Mouse (Mus musculus): ENCODE results near the gene Prkce. TPM values are rescaled to one million over a fixed set of nuclear protein-coding genes. Genes with fewer than 3 reads are reported as not detected.

Gene Prkce
- polyA plus RNA-seq, 1 experiment from 2014 or later = 4.4 TPM

DNA sequence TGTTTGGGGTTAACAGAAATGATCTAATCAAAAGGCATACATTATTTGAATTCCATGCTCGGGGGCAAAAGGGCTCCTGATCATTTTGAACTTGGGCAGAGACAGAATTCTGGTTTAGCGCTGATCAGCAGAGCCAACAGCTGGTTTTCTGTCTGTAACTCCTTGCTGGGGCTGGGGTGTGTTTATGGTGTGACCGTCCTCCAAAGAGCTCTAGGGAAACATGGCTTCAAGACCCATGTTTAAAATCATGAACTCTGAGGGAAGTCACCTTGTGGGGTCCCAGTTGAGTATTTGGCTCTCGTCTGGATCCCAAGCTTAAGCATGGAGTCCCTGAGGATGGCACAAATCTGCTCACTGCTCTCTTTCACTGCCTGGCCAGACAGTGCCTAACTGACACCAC, 183.7 kb downstream of the Prkce start:
- no peak for ATAC-seq (ENCODE audit: insufficient read depth, low FRiP score)
- 54% methylated on average over 4 of the region's 4 CpGs for WGBS
- H3K4me2 ChIP-seq (ENCODE audit: low read depth, low read length) = 0 out of 2 replicates have a peak overlapping the region, but pooled peaks have one; percentile 32
- H3K4me3 ChIP-seq (replicated peaks; ENCODE audit: low read length) = no peak overlapping the region
- peaks cover 18% of the 10 kb centered on the region for H3K4me1 ChIP-seq (ENCODE audit: control insufficient read depth, insufficient read depth, low read length)
- H3K27ac ChIP-seq (ENCODE audit: low read length) = peak overlapping the region; percentile 78
- H3K9me3 ChIP-seq (replicated peaks; ENCODE audit: control insufficient read depth, low read length) = no peaks in the 10 kb centered on the region
- no peak overlapping the region for H3K9ac ChIP-seq (ENCODE audit: low read length)
- H3K27me3 ChIP-seq (ENCODE audit: control insufficient read depth, insufficient read depth, low read length) = no peaks in the 10 kb centered on the region
- H3K36me3 ChIP-seq (ENCODE audit: control insufficient read depth, insufficient read depth, low read length) = no peaks in the 10 kb centered on the region

DNA sequence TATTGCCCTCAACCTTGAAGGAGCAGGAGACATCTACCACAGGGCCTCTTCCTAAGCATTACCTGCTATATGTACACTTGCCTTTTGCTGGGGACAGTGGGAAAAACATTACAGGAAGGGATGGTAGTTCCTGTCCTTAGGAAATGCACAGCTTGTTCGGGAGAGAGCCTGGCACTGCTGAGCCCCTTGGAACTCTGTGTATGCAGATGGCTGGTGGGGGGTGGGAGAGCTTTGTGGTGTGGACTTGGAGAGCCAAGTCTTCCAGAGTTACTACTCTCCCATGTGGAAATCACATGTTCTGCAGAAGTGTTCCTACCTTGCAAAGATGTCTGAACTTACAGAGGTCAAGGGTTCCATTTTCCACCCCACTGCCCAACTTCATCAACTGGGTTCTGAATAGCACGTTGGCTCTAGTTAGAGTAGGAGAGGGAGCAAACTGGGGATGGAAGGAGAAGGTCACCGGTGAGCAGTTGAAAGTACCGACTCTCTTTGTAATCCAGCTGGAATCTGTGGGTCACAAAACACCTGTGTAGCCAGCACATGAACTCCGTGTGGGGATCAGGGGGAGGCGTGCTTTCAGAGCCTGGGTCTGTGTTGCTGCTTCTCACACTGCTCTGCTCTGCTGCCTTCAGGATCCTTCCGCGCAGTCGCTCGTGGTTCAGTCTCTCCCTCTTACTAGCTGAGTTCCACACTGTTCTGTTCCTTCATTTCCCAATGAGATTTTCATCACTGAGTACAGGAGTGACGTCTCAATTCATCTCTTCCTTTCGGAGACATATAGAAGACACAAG, 184.9 kb downstream of the Prkce start:
- ATAC-seq (ENCODE audit: insufficient read depth, low FRiP score) = no peak
- Histone ChIP-seq H3K27ac (ENCODE audit: low read length) (no peak overlapping the region), H3K36me3 (ENCODE audit: control insufficient read depth, insufficient read depth, low read length) (no peaks in the 10 kb centered on the region), H3K27me3 (ENCODE audit: control insufficient read depth, insufficient read depth, low read length) (no peaks in the 10 kb centered on the region), H3K9ac (ENCODE audit: low read length) (no peak overlapping the region), H3K4me2 (ENCODE audit: low read depth, low read length) (no peak overlapping the region), H3K4me1 (ENCODE audit: control insufficient read depth, insufficient read depth, low read length) (peaks cover 18% of the 10 kb centered on the region), H3K4me3 (replicated peaks; ENCODE audit: low read length) (no peak overlapping the region), H3K9me3 (replicated peaks; ENCODE audit: control insufficient read depth, low read length) (no peaks in the 10 kb centered on the region)
- 78% methylated on average over 12 of the region's 12 CpGs for WGBS

DNA sequence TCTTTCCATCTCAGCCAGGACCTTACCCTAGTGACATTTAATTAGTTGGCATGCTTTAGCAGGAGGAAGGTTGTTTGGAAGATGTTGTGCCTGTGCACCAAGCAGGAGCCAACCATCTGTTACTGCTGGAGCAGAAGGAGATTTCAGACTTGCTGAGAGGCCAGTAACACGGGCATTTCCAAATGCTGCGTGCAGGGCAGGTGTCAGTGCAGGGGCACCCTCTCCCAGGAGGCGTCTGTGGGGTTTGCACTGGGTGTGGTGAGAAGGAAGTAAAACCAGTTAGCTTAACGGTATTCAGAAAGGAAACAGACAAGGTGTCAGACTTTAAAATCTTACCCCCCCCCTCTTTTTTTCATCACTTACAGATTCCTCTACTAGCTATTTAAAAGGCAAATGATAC, 186.1 kb downstream of the Prkce start:
- no peak overlapping the region for H3K4me2 ChIP-seq (ENCODE audit: low read depth, low read length)
- no peaks in the 10 kb centered on the region for H3K27me3 ChIP-seq (ENCODE audit: control insufficient read depth, insufficient read depth, low read length)
- WGBS = 44% methylated on average over 4 of the region's 4 CpGs
- H3K4me3 ChIP-seq (replicated peaks; ENCODE audit: low read length) = no peak overlapping the region
- no peaks in the 10 kb centered on the region for H3K36me3 ChIP-seq (ENCODE audit: control insufficient read depth, insufficient read depth, low read length)
- H3K9ac ChIP-seq (ENCODE audit: low read length) = no peak overlapping the region
- no peak for ATAC-seq (ENCODE audit: insufficient read depth, low FRiP score)
- peaks cover 22% of the 10 kb centered on the region for H3K4me1 ChIP-seq (ENCODE audit: control insufficient read depth, insufficient read depth, low read length)
- no peak overlapping the region for H3K27ac ChIP-seq (ENCODE audit: low read length)
- no peaks in the 10 kb centered on the region for H3K9me3 ChIP-seq (replicated peaks; ENCODE audit: control insufficient read depth, low read length)

DNA sequence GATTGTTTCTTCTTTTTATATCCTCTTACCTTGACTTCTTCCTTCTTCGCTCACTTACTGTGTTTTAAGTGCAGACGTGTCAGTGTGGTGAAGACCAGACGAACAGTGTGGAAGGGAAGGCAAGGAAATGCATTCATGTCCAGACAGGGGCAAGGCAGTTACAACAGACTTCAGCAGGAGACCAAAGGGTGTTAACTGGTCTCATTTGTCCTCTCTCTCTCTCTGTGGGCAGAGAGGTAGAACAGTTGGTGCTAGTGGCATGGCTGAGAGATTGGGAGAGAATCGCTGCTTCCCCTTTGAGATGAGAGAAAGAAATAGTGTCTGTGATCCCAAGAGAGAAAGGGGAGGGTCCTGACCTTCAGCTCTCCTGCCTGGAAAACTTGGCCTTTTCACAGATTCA, 186.5 kb downstream of the Prkce start:
- WGBS = 70% methylated on average over 4 of the region's 4 CpGs
- no peak for ATAC-seq (ENCODE audit: insufficient read depth, low FRiP score)
- Histone ChIP-seq H3K4me3 (replicated peaks; ENCODE audit: low read length) (no peak overlapping the region), H3K27ac (ENCODE audit: low read length) (no peak overlapping the region), H3K4me1 (ENCODE audit: control insufficient read depth, insufficient read depth, low read length) (peaks cover 25% of the 10 kb centered on the region), H3K36me3 (ENCODE audit: control insufficient read depth, insufficient read depth, low read length) (no peaks in the 10 kb centered on the region), H3K9me3 (replicated peaks; ENCODE audit: control insufficient read depth, low read length) (no peaks in the 10 kb centered on the region), H3K4me2 (ENCODE audit: low read depth, low read length) (no peak overlapping the region), H3K9ac (ENCODE audit: low read length) (no peak overlapping the region), H3K27me3 (ENCODE audit: control insufficient read depth, insufficient read depth, low read length) (no peaks in the 10 kb centered on the region)

DNA sequence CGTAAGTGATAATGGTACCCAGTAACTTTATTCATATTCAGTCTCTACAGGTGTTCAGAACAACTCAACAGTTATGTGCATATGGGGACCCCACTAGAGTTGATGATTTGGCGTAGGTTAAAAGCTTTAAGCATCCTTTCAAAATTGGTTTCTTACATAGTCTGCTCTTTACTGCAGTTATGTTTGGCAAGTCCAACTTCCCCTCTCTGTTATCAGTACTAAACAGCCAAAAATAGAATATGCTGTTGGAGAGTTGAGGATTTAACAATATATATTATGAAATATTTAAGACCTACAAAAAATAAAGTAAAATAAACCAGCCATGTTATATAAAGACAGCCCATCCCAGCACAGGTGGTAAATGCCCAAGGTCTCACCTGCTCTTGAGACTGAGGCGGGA, 187.3 kb downstream of the Prkce start:
- 86% methylated on average over 3 of the region's 3 CpGs for WGBS
- Histone ChIP-seq H3K36me3 (ENCODE audit: control insufficient read depth, insufficient read depth, low read length) (no peaks in the 10 kb centered on the region), H3K4me2 (ENCODE audit: low read depth, low read length) (no peak overlapping the region), H3K27ac (ENCODE audit: low read length) (no peak overlapping the region), H3K4me1 (ENCODE audit: control insufficient read depth, insufficient read depth, low read length) (peaks cover 25% of the 10 kb centered on the region), H3K9ac (ENCODE audit: low read length) (no peak overlapping the region), H3K9me3 (replicated peaks; ENCODE audit: control insufficient read depth, low read length) (no peaks in the 10 kb centered on the region), H3K4me3 (replicated peaks; ENCODE audit: low read length) (no peak overlapping the region), H3K27me3 (ENCODE audit: control insufficient read depth, insufficient read depth, low read length) (no peaks in the 10 kb centered on the region)
- no peak for ATAC-seq (ENCODE audit: insufficient read depth, low FRiP score)

DNA sequence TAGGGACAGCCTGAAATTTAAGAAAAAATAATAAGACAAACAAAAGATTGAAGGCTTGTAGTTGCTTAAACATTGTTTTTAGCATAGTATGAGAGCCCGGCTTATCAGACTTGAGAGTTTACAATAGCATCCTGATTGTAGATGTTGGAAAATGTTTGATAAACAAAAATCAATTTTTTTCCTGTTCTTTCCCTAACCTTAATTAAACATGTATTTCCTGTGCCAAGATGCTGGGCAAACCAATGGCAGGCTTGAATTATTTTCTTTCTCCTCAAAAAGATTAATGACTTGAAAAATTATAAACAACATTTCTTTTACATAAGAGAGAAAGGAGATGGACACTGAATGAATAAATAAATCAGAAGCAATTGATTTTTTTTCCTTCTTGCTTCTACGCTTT, 187.7 kb downstream of the Prkce start:
- Histone ChIP-seq H3K9ac (ENCODE audit: low read length) (no peak overlapping the region), H3K27ac (ENCODE audit: low read length) (no peak overlapping the region), H3K4me2 (ENCODE audit: low read depth, low read length) (no peak overlapping the region), H3K36me3 (ENCODE audit: control insufficient read depth, insufficient read depth, low read length) (no peaks in the 10 kb centered on the region), H3K9me3 (replicated peaks; ENCODE audit: control insufficient read depth, low read length) (no peaks in the 10 kb centered on the region), H3K4me3 (replicated peaks; ENCODE audit: low read length) (no peak overlapping the region), H3K27me3 (ENCODE audit: control insufficient read depth, insufficient read depth, low read length) (no peaks in the 10 kb centered on the region), H3K4me1 (ENCODE audit: control insufficient read depth, insufficient read depth, low read length) (peaks cover 24% of the 10 kb centered on the region)
- WGBS = 68% methylated on average over 2 of the region's 2 CpGs
- ATAC-seq (ENCODE audit: insufficient read depth, low FRiP score) = no peak

DNA sequence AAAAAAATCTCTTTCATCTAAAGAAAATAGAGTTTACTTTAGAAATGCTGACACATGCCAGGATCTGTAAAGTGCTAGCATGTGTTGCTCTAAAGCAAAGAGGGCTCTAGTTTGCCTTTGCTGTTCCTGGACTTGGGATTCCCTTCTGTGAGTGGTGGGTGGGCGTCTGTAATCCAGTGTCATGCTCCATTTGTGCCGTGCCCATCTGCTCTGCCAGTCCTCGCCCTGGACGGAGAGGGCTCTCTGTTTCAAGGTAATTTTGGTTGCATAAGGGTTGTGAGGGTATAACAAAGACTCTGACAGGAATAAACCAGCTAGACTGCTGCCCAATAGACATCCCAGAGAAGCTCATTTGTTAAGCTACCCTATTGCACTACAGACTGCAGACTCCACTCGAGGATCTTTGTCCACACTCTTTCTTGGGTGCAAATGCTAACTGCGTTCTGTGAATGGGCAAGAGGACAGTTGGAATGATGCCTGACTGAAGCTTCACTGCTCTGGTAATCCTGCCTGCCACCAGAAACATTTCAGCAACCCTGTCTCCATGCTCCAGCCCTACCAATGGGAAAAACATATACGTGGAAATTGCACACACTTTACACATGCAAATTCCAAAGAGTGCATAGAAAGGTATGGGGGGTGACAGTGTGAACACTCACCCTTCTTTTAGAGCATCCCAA, 188.3 kb downstream of the Prkce start:
- Histone ChIP-seq H3K4me3 (replicated peaks; ENCODE audit: low read length) (no peak overlapping the region), H3K4me1 (ENCODE audit: control insufficient read depth, insufficient read depth, low read length) (peaks cover 18% of the 10 kb centered on the region), H3K36me3 (ENCODE audit: control insufficient read depth, insufficient read depth, low read length) (no peaks in the 10 kb centered on the region), H3K9ac (ENCODE audit: low read length) (peak overlapping the region; percentile 35; the same call in 1 of the 2 replicates), H3K9me3 (replicated peaks; ENCODE audit: control insufficient read depth, low read length) (no peaks in the 10 kb centered on the region), H3K27ac (ENCODE audit: low read length) (peak overlapping the region; percentile 42; the same call in 1 of the 2 replicates), H3K4me2 (ENCODE audit: low read depth, low read length) (no peak overlapping the region), H3K27me3 (ENCODE audit: control insufficient read depth, insufficient read depth, low read length) (no peaks in the 10 kb centered on the region)
- no peak for ATAC-seq (ENCODE audit: insufficient read depth, low FRiP score)
- WGBS = 55% methylated on average over 7 of the region's 7 CpGs

DNA sequence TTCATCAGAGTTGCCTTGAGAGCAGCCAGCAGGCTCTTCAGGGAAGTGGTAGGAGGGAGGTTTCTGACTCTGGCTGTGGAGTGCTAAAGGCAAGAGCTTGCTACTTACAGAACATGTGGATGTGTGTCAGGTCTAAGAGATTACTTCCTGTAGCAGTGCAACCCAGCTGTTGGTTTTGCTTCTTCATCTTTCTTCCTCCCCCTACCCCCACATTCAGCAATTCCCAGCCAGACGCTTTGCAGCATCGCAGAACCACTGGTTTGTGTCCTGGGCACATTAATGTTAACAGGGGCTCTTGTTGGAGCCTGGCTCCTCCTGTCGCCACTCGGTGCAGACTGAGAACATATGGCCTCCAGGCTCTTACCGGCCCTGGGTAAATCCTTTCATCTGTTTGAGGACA, 190.8 kb downstream of the Prkce start:
- Histone ChIP-seq H3K27me3 (ENCODE audit: control insufficient read depth, insufficient read depth, low read length) (no peaks in the 10 kb centered on the region), H3K27ac (ENCODE audit: low read length) (no peak overlapping the region), H3K4me3 (replicated peaks; ENCODE audit: low read length) (no peak overlapping the region), H3K4me2 (ENCODE audit: low read depth, low read length) (no peak overlapping the region), H3K36me3 (ENCODE audit: control insufficient read depth, insufficient read depth, low read length) (no peaks in the 10 kb centered on the region), H3K9ac (ENCODE audit: low read length) (no peak overlapping the region), H3K4me1 (ENCODE audit: control insufficient read depth, insufficient read depth, low read length) (peaks cover 10% of the 10 kb centered on the region; the same call in 1 of the 2 replicates), H3K9me3 (replicated peaks; ENCODE audit: control insufficient read depth, low read length) (no peaks in the 10 kb centered on the region)
- 42% methylated on average over 5 of the region's 5 CpGs for WGBS
- ATAC-seq (ENCODE audit: insufficient read depth, low FRiP score) = peak; percentile 33; the same call in 1 of the 2 replicates

DNA sequence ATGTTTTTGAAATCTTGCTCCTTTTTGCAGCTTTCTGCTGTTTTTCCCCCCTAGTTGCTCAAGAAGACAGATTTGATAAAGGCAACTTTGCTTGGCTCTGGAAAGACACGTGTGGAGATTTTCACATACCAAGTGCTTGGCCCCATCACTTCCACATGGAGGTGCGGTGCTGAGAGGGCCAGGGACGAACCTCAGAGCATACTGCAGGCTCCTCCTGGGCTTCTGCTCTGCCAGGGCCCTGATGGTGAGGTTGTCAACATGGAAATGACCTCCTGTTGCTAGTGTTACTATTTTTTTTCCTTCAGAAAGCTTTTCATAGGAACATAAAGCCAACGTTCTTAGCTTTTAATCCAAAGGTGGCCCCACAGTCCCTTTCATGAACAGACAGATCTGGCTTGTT, 191.3 kb downstream of the Prkce start:
- no peak overlapping the region for H3K4me2 ChIP-seq (ENCODE audit: low read depth, low read length)
- H3K4me1 ChIP-seq (ENCODE audit: control insufficient read depth, insufficient read depth, low read length) = peaks cover 10% of the 10 kb centered on the region; the same call in 1 of the 2 replicates
- ATAC-seq (ENCODE audit: insufficient read depth, low FRiP score) = no peak
- no peak overlapping the region for H3K27ac ChIP-seq (ENCODE audit: low read length)
- no peaks in the 10 kb centered on the region for H3K36me3 ChIP-seq (ENCODE audit: control insufficient read depth, insufficient read depth, low read length)
- no peak overlapping the region for H3K4me3 ChIP-seq (replicated peaks; ENCODE audit: low read length)
- WGBS = 43% methylated on average over 4 of the region's 4 CpGs
- H3K9ac ChIP-seq (ENCODE audit: low read length) = no peak overlapping the region
- H3K9me3 ChIP-seq (replicated peaks; ENCODE audit: control insufficient read depth, low read length) = no peaks in the 10 kb centered on the region
- no peaks in the 10 kb centered on the region for H3K27me3 ChIP-seq (ENCODE audit: control insufficient read depth, insufficient read depth, low read length)

Measured in stomach, embryonic 16.5 days (tissue).